In genomic region chr13:104894771-104895170, GRCm38 (mm10) we compare ENCODE assay signal across 15 mouse cellular contexts. TPM values are rescaled to one million over a fixed set of nuclear protein-coding genes. Genes with fewer than 3 reads are reported as not detected.
"Had no signal": no experiment of that assay in that cellular context is flagged by ENCODE, and none has a peak within 500 bp of the region (broad histone marks: within the 10 kb centered on the region; RNA-seq: fewer than 3 reads in every experiment).

No protein-coding gene starts in this region.

- DNase-seq: liver, postnatal 0 days; lung, adult 2 months; lung, postnatal 14 days; lung, postnatal 36 days; midbrain, embryonic 14.5 days; retina, postnatal 1 day; right cerebral cortex, adult 18-20 months; right cerebral cortex, postnatal 25 days; right cerebral cortex, postnatal 4 days; spleen, adult 18-20 months; thymus, adult 18-20 months; thymus, postnatal 14 days; thymus, postnatal 36 days had no signal

RNA-seq across cellular contexts. Expression of gene Shisal2b, which starts 31.1 kb away (rescaled TPM):
- total RNA-seq: megakaryocyte, adult 5-6 weeks; megakaryocyte-erythroid progenitor cell, adult 5-6 weeks had no signal
